Mouse (Mus musculus): ENCODE data around the gene Dazap1.

Gene Dazap1

DNA sequence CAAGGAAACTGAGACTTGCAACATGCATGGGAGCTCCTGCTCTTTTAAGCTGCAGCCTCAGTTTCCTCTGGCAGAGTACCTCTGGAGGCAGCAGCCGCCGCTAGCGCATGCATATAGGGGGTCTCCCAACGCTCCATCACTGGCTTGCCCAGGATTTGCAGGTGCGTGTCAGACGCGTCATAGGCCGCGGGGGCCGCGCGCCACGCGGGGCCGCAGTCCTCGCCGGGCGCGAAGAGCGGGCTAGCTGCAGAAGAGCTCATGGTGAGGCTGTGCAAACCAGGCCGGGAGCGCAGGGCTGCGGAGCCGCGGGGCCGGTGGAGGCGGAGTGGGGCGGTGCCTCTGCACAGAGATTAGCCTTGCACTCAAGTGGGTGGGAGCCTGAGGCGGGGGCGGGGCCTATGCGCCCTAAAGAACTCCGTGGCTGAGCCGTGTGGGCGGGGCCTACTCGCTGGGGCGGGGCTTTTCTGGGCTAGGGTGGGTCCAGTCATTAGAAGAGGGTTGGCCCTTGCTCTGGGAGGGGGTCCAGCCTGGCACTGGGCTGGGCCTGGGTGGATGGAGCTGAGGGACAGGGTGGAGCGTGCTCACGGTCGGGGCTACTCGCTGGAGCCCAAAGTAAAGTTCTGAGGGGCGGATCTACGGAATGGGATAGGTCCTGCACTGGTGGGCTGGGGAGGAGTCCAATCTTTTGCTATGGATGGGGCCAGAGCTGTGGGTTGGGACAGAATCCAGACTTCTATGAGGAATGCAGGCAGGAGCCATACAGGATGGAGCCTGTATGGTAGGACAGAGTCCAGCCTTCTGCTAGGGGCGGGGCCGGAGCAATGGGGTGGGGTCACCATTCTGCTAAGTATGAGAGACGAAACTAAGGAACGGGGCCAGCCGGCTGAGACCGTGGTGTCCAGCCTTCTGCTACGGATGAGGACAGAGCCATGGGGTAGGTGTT lies at the start of gene Dazap1, which contains the start of gene Gamt:
TSS of gene Dazap1 (plus strand) at position 845 of the 943 bp plus-strand sequence.
TSS of gene Gamt (minus strand) at position 371 of the 943 bp plus-strand sequence.
- under 1% methylated on average over 49 of the region's 49 CpGs for WGBS

DNA sequence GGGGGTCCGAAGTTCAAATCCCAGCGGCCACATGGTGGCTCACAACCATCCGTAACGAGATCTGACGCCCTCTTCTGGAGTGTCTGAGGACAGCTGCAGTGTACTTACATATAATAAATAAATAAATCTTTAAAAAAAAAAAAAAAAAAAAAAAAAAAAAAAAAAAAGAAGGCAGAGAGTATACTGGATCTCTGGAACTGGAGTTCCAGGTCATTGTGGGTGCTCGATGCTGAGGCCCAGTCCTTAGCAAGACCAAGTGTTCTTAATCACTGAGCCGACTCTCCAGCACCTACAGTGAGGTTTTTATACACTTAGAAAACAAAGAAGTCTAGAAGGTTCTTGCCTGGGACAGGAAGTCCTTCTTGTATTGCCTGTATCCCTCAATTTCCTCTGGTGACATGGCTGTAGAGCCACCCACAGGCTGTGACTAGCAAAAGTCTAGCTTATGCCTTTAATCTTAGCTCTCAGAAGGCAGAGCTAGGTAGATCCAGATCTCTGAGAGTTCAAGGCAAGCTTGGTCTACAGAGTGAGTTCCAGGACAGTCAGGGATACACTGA lies 49.7 kb upstream of the Dazap1 start:
- 78% methylated on average over 7 of the region's 7 CpGs for WGBS

DNA sequence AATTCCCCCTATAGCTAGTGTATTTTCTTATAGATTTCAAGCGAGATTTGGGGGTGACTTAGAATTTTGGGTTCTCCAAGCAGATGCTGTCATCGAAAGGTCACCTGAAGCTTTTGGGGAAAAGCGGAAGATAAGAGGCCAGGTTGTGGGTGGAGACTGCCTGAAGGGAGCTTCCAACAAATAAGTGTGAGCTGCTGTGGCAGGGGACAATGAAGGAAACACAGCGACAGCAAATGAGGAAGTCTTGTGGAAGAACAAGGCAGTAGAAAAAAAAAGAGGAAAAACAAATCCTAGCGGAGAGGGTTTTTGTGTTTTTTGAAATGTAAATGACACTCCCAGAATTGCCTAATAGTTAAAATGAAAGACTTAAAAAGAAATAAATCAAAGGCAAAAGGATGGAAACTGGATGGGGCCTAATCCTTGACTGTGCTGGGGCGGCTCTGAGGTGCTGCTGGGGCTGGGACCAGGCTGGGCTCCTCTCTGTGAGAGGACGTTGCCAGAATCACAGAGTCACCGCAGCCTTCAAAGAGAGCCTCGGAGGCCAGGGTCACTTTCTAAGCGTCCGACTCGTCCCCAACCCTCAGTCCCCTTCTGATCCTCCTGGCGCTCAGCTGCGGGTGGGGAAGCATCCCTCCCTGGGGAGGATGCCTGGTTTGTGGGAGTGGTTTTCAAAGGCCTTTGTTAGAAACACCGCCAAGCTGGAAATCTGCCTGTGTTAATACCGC lies 46.1 kb upstream of the Dazap1 start:
- 65% methylated on average over 16 of the region's 16 CpGs for WGBS

DNA sequence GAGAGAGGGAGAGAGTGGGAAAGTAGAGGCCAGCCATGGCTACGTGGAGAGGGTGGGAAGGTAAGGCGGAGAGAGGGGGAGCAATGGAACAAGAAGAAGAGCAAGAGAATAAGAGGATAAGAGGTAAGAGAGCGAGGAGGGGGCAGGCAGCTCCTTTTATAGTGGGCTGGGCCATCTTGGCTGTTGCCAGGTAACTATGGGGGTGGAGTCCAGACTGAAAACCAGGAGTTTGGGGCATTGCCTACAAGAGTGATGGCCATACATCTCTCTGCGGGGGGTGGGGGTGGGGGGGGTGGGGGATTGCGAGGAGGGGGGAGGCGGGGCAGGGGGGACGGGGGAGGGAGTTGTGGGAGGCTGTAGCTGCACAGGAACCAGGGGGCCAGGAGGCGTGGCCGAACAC lies 40.6 kb upstream of the Dazap1 start:
- 49% methylated on average over 9 of the region's 9 CpGs for WGBS

DNA sequence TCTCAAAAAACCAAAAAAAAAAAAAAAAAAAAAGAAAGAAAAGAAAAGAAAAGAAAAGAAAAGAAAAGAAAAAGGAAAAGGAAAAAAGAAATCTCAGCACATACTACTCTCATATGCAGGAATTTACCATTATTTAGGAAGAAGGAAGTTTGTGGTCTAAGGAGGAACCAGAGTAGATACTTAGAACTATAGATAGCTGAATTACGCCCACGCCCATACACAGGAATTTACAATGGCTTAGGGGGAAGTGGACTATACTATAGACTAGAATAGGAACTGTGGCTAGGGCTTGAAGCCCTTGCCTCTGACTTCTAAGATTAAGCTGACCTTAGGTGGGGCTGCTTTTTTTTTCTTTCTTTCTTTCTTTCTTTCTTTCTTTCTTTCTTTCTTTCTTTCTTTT lies 38.1 kb upstream of the Dazap1 start:
- WGBS: 86% methylated on average over 2 of the region's 2 CpGs

DNA sequence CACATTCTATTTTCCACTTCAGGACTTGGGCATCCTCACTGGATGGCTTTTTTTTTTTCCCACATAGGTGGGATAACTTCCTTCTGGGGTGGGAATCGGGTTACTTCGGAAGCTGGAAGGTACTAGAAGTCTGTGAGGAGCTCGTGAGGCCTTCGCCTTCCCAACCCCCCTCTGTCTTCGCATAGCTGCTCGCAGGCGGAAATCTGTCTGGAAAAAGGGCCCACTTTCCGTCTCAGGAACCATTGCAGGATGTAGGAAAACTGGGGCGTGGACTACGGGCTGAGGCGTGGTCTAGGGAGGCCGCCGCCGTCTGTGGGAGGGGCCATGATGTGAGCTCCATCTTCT lies 35.2 kb upstream of the Dazap1 start:
- 2% methylated on average over 14 of the region's 14 CpGs for WGBS

DNA sequence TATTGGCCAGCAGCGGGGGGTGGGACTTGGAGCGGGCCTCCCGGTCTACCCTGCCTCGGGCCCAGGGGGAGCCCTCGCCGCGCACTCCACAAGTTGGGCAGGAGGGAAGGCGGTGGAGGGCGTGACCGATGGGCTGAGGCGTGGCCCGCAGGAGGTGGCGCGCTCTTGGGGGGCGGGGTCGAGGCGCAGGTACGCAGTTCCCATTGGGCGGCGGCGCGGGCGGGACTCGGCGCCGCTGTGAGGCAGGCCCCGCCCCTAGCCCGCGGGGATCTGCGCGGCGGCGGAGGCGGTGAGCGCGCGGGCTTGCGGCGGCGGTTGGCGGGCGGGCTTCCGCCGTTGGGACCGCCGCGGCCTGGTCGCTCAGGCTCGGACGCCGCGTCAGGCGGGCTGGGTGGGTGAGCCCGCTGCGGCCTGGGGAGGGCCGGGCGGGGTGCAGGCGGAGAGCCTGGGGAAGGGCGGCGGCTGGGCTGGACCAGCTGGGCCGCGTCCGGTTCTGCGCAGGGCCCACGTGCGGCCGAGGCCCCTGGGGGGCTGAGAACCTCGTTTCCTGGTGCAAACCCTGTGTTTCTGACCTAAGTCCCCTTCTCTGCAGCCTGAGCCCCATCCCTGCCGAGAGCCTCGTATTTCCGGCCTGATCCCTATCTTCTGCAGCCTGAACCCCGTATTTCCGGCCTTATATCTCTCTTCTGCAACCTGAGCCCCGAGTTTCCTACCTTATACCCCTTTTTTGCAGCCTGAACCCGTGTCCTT lies 34.7 kb upstream of the Dazap1 start, which contains the start of gene Mum1:
TSS of gene Mum1 (plus strand) at position 19 of the 750 bp plus-strand sequence.
- WGBS: under 1% methylated on average over 72 of the region's 75 CpGs

DNA sequence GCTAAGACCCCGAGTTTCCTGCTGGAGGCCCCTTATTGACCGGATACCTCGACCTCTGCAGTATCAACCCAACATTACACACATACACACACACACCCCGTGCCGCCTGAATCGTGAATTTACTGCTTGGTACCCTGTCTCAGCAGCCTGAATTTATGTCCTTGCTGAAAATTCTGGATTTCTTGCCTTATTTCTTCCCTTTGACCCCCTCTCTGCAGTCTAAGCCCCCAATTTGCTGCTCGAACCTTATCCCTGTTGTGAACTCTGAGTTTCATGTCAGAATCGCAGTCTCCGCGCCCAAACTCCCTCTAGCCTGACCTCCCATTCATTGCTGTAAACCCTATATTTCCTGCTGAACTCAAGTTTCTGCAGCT lies 34.1 kb upstream of the Dazap1 start:
- WGBS: 7% methylated on average over 10 of the region's 10 CpGs

DNA sequence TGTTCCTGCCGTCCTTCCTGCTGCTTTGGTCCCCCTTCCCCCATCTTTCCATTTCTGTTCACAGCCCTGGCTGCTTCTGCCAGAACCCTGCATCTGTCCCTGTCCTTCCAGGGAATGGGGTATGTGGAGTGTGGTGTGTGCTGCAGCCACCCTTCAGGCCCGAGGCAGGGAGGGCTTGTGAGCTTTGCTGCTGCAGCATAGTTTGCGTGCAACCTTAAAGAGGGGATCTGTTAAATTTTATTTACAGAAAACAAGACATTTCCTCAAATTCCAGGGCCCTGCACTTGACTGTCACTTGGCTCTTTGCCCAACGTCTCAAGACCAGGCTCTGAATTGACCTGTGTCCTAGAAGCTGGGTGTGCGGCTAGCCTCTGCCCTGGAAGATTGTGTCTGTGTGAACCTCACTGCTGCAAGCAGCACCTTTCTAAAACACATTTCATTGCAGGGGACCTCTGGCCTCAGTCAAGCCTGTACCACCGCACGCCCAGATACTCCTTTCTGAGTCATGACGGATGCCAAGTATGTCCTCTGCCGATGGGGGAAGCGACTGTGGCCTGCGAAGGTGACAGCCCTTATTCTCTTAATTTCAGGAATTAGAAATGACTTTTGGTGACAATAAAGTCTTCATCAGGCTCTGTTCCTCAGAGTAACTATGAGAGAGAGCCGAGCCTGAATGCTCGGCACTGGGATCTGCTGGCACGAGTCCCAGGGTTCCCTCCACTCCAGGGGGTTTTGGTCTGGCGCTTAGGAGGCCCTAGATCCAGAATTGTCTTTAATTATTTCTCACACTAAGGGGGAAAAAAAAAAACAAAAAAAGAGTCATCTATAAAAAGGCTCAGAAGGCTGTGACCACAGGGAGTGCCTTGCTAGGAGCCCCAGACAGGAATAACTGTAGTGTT lies 33.2 kb upstream of the Dazap1 start:
- WGBS: 21% methylated on average over 15 of the region's 15 CpGs

DNA sequence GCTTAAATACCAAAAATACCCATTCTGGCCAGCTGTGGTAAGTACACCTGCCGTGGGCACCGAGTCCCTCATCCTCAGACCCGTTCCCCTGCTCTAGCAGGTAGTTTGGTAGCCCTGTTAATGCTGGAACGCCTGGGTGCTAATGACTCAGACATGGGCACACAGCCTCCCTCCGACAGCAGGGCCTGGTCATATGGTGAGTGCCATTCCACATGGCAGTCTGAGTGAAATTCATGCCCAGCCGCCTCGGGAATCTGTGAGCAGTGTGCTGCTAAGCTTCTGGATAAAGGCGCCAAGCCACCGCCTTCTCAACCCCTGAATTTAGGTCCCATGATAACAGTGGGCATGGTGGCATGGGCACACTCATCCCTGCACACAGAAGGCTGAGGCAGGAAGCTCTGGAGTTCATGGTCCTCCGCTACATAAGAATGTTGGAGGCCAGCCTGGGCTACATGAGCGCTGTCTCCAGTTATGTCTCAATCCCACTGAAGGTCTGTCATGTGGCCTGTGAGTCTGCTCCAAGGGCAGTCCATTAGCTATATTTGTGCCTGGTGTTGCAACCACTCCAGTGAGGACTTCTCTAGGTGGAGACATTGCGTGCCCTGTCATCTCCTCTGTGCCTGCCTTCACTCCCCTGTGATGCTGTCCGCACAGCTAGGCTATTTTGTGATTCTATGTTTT lies 25.0 kb upstream of the Dazap1 start:
- 81% methylated on average over 13 of the region's 13 CpGs for whole genome bisulfite sequencing

DNA sequence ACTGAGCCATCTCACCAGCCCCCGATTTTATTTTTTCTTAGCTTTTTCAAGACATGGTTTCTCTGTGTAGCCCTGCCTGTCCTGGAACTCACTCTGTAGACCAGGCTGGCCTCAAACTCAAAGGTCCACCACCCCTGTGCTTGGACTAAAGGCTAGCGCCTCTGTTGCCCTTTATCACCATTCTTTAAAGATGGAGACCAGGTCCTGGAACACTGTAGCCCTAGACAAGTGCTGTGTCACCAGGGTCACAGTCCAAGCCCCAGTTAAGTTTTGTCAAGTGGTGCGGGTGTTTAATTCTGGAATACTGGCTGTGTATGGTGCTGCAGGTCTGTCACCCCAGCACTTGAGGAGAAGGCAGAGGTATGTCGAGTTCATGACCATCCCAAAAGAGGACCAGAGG lies 24.3 kb upstream of the Dazap1 start:
- WGBS: 93% methylated on average over 4 of the region's 4 CpGs

DNA sequence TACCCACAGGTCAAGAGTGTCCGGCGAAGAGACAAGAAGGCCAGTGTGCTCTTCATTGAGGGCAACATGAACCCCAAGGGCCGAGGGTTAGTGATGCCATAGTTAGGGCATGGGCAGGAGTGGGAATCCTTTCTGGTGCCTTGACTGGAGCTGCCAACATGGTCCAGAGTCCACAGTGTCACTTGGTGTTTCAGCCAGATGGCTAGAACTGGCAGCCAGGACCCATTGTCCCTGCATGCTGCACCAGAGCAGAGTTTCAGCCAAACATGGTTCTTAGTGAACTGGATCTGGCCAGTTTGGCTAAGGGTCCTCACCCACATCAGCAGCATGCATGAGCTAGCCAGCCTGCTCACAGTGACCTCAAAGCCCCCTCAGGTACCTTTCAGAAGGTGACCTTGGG lies 23.0 kb upstream of the Dazap1 start:
- 91% methylated on average over 3 of the region's 3 CpGs for WGBS

DNA sequence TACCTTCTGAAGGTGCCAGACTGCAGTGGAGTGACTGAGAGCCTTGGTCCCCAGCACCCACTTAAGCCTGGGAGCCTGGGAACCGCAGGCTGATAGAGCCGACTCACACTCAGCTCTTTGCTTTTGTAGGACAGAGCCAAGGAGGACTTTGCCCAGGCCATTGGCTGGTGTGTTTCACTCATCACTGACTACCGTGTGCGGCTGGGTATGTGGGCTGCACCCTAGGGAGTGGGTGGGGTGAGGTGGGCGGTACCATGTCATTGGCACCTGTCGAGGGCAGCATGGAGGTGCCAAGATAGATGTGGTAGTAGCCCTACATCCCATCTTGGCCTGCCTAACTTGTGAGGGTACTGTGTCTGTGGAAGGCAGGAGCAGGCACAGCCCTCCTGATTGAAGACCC lies 21.5 kb upstream of the Dazap1 start:
- WGBS: 68% methylated on average over 6 of the region's 6 CpGs

DNA sequence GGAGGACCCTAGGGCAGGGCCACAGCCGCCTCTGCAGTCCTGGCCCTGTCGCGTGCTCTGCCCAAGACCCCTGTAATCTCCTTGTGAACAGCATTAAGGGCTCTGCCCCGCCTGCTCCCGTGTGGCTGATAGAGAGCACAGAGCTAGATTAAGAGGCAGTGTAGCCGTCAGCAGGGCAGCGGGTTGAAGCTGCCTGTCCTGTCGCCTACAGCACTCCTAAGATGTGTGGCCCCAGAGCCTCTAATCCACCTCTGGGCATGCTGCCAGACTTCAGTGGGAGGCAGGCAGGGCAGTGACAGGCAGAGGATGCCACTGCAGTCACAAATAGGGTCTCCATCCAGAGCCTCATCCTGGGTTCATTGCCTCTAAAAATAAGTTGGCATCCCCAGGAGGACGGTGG lies 19.2 kb upstream of the Dazap1 start:
- 54% methylated on average over 9 of the region's 9 CpGs for WGBS

DNA sequence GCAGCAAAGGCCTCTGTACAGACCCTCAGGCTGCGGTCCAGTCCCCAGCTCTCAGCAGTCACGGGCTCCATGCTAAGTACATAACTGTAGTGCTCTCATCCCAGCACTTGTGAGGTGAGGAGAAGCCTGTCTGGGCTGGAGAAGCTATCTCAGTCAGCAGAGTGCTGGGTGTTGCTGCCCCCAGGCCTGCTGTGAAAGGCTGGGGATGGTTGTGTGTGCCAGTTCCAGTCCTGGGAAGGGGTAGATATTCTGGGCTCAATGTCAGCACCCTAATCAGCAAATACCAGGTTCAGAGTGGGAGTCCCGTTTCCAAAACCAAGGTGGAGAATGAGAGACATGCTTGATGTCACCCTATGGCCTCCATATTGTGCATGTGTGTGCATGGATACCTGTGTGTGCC lies 18.7 kb upstream of the Dazap1 start:
- 87% methylated on average over 3 of the region's 3 CpGs for whole genome bisulfite sequencing

DNA sequence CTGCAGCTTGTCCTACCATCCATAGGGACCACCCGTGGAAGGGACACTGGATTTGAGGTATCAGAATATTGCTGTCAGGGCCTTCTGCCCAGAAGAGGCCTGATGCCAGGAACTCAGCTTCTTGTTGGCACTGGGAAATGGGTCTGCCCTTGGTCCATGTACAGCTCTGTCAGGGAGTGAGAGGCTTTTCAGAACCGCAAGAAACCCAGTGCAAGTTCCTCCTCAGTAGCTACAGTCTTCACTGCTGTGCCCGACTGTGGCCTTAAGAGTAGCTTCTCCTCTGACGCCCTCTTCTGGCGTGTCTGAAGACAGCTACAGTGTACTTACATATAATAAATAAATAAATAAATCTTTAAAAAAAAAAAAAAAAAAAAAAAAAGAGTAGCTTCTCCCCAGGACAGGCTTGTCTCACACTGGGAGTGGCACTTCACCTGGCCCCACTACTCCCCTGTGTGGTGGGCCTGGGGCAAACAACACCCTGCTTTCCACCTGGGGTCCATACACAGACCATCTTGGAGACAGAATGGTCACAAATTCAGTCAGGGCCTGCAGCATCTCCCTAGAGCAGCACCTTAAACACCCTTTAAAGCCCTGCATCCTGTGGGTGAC lies 16.4 kb upstream of the Dazap1 start:
- WGBS: 15% methylated on average over 5 of the region's 5 CpGs

DNA sequence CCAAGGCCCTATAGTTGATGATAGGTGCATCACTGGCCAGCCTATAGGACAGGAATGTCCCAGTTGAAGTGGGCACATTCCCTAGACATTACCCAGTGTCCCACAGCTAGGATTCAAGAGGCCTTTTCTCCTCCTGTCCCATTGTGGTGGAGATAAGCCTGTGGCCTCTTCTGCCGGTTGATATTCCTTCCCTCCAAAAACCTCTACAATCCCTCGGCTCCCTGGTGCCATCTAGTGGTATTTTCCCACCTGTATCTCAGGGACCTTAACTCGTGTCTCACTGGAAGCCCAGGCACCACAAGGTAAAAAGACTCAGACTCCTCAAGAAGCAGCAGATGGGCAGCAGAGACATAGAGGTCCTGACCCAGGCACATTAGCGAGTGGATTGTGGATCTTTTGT lies 15.7 kb upstream of the Dazap1 start:
- 5% methylated on average over 4 of the region's 4 CpGs for WGBS

DNA sequence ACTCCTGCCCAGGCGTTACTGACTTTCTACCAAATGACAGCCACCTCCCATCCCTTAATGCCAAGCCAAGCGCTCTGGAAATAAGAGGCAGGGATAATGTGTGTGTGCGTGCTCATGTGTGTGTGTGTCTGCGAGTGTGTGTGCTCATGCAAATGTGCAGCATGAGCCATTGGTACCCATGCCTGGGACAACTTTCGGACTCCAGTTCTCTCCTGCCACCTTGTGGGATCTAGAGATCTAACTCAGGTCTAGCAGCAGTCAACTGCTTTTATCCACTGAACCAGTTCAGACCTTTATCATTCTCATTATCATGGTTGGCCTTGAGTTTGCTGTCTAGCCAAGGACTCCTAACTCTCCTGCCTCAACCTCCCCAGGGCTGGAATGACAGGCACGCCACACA lies 13.4 kb upstream of the Dazap1 start:
- 27% methylated on average over 6 of the region's 6 CpGs for whole genome bisulfite sequencing

DNA sequence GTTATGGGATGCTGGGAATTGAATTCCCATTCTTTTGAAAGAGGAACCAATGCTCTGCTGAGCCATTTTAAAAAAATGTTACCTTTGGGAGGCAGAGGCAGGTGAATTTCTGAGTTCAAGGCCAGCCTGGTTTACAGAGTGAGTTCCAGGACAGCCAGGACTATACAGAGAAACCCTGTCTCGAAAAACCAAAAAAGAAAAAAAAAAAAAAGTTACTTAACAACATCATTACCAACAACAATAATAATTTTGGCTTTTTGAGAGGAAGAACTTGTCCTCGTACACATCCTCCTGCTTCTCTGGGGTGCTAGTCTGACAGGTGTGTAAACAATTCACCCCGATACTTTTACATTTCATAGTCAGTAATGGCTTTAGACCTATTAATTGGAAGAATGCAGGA lies 12.8 kb upstream of the Dazap1 start:
- WGBS: 12% methylated on average over 3 of the region's 3 CpGs
